Mouse (Mus musculus): ENCODE measurements around the gene Pex5l.

Pex5l gene

GRCm38 (mm10) chr3:33142901-33143461 lies at the start of gene Pex5l:
Gene Pex5l (minus strand): TSS chr3:33143247.
- peak; percentile 88 for DNase-seq

- no peak for DNase-seq
These were observed 22.1 kb upstream of the Pex5l start for GRCm38 (mm10) chr3:33165186-33165585.

DNA sequence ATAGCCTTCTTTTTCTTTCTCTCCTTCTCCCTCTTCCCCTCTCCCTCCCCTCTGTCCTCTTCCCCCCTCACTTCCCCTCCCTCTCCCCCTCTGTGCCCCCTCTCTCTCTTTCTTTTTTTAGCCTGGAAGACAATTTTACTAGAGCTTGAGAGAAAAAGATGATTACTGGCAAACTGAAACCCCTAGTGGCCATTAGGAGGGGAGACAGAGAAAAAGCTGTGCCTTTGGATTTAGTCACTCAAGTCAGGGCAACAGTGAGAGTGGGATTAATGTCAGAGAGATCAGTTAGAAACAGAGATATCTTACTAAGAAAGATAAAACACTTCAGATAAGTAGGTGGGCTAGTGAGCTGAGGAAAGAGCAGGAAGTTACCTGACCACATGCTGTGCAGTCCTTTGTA lies 20.8 kb upstream of the Pex5l start:
- no peak for DNase-seq

DNA sequence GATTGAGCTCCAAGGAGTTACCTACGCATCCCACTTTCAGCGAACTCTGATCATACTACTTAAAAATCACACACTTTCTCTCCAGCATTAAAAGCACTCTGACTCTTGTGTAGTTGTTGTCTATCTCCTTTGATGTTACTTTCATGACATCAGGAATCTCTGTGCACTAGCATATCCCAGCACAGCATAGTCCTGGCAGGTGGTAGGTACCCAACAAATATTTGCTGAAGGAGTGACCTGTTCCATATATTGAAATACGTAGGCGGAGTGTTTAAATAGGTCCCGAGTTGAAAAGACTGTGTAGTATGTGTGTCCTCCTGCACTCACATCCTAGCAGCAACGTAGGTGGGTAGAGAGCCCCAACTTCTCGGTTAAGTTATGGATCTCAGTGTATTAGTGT lies 545 bp upstream of the Pex5l start:
- DNase-seq = no peak

DNA sequence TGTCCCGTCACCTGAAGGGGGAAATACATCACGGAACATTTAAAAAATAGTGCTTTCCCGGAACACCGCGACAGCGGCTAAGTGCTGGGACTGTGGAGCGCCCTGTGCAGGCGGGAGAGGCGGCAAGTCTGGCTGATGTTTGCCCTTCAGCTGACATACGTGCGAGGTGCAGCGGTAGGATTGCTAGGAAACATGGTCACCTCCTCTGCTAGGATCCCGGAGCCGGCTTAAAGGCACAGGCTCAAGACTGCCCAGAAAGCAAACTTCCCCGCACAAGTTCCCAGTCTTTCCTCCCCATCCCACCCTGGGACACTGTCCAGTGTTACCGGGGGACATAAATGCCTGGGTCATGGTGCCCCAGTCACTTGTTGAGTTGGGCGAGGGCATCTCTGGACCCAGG lies 649 bp downstream of the Pex5l start:
- DNase-seq = peak; percentile 37

GRCm38 (mm10) chr3:33129944-33130343 lies 13.1 kb downstream of the Pex5l start:
- DNase-seq = no peak

DNA sequence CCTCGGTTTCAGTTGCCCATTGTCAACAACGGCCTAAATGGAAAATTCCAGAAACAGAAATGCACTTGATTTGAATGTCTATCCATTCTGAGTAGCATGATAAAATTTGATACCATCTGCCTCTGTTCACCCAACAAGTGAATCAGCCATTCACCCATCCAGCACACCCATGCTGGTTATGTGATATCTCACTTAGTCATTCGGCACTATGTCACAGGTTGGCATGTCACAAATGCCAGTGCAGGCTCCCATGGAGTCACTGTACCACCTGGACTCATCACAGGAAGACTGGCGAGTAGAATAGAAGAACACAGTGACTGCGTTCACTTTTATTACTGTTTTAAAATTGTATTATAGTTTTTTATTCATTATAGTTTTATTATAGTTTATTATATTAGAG lies 18.3 kb downstream of the Pex5l start:
- DNase-seq = no peak

- DNase-seq = no peak
These were observed 37.3 kb downstream of the Pex5l start for GRCm38 (mm10) chr3:33105785-33106184.

DNA sequence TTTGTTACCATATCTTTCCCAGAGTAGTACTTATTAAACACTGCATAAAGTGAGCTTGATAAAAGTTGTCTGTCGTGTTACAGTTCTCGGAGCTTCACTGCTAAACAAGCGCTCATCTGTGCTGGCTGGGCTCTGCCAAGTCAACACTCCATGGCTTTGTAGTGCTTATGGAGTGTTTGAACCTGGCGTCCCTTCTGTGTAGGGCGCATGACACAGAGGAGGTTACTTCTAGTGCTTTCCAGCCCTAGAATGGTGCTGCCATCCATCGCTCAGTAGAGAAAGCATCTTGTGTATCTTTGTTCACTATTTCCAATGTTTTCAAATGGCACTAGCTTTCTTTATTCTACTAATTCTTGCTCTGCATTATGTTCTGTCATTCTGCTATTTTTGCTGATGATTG lies 39.5 kb downstream of the Pex5l start:
- DNase-seq = no peak

DNA sequence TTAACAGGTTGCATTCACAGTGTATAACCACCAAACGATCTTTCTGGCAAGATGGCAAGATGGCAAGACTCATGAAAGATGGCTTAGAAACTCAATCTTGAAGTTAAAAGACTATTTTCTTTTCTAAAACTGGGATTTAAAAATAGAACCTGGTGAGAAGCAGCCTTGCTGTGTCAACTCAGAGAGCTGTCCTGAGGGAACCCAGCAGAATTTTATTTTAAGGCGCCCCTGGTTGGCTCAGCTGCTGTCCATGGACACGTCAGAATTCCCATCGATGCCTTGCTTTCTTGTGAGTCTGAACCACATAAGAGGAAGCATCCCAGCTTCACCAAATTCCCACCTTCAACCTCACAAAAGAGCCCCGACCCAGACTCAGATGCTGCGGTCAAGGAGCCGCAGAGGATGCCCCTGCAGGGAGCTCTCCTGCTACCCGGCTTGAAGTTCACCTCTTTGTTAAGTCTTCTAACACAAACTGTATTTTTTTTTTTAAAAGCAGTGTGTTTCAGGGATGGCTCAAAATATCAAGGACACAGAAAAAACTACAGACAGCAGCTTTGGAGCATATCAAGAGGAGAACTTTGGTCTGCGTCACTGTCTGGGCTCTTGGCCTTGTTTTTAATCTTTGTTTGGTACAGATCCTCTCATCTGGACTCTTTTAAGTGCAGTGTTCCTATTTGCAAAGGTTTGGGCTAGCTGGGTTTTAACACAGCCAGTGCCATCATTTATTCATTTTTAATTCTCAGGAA lies 44.3 kb downstream of the Pex5l start:
- DNase-seq = no peak

- DNase-seq = no peak
These were observed 49.4 kb downstream of the Pex5l start for GRCm38 (mm10) chr3:33093646-33094045.

- DNase-seq = no peak
These were observed 53.0 kb downstream of the Pex5l start for GRCm38 (mm10) chr3:33090001-33090400.

GRCm38 (mm10) chr3:33089470-33089869 lies 53.6 kb downstream of the Pex5l start:
- no peak for DNase-seq

DNA sequence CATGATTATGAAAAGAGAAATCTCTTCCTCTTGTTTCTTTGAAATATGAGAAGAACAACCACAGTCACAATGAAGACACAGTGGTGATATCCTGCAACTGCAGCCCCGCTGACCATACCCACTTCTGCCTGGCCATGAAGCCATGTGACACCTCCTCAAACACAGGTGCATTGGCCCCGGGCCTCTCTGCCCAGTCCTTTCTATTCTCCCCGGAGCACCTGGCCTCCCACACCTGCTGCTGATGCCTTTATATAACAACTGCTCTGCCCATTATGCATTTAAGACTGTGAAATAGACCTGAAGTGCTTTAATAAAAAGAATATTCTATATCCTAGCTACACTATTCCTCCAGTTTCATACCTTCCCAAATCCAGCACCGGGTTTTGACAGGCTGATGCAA lies 54.8 kb downstream of the Pex5l start:
- no peak for DNase-seq

DNA sequence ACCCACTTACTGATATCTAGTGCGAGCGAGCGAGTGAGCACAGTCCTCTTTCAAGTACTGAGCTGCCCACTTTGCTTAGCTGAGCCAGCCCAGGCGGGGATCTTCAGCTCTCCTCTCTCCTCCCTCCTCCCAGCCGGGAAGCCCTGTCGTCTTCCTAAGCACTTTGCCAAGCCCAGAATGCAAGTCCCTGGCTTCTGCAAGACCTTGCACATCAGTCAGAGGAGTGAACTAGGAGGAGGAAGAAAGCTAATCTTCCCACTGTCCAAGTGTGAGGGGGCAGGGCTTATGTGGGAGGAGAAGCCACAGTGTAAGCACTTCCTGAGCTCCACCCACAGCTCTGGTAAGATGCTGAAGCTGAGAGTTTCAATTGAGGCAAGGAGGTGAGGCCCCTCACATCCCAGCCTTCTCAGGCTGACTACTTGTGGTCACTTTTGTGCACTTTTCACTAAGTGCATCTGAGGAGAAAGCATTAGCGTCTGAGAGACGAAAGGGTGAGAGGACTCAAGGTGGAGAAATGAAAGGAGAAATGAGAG lies 60.2 kb downstream of the Pex5l start:
- DNase-seq = peak; percentile 75

DNA sequence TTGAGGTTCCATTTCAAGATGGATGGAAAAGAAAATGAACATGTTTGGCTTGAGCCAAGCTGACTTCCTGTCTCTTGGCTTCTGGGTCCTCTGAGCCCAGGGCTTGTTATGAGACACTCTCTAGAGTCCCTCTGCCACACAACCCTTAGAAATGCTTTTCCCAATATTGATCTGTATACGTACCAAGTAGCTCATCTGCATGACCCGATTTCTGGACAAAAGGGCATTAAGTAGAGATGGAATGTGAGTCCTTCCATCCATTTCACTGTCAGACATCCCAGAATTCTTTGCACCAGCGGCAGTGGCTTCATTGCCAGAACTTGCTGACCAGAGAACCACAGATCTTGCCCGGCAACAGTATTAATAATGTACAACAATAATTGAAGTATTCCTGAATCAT lies 61.3 kb downstream of the Pex5l start:
- DNase-seq = no peak

DNA sequence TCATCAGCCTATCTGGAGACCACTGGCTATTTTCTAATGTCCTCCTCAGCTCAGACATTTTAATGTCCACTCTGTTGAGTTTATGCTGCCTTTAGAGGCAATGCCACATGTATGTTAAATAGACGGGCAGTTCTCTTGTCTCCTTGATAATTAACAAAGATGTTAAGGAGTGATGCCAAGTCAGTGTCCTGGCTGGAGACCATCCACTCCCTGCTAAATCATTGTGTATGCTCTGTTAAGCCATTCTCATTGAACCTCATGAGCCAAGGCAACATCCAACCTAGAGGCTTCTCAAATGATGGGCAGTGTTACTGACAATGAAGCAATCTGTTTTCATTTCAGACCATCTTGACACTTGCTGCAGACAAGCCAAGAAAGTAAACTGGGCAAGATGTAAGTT lies 63.4 kb downstream of the Pex5l start:
- no peak for DNase-seq

- DNase-seq = no peak
These were observed 63.9 kb downstream of the Pex5l start for GRCm38 (mm10) chr3:33079171-33079570.

DNA sequence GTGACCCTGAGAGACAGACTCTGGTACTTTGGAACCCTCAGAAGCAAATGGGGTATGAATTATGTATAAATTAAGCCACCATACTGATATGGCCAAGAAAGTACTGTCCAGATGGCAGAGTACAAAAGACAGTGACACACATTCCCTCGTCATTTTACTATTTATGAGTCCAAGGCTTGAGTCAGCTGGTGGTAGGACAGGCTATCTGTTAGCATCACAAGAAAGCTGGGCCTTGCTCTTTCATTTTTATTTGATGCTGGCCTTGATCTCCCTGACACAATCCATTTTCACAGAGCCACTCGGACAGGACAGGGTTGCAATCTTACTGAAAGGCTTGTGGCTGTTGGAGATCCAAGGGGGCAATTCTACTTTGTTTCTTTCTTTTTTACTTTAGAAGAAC lies 67.4 kb downstream of the Pex5l start:
- DNase-seq = no peak

- peak; percentile 43 for DNase-seq
These were observed 68.6 kb downstream of the Pex5l start for GRCm38 (mm10) chr3:33074266-33074981.

- no peak for DNase-seq
These were observed 69.2 kb downstream of the Pex5l start for GRCm38 (mm10) chr3:33073905-33074265.

DNA sequence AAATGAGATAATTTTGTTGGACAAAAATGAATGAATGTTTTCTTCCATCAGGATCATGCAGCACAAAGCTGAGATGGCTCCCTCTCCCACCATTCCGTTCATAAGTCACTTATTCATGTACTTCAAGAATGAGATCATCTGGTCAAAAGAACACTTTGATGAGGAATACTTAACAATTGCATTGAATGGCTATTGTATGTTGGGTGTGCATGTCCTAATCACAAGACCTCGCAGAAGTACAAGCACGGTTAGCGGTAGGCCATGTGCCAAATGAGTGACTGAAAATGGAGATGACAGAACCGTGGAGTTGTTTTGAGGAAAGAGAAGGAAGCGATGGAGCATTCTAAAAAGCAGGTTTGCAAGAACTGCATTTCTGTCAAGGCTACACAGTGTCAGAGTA lies 72.3 kb downstream of the Pex5l start:
- peak; percentile 40 for DNase-seq

- DNase-seq = no peak
These were observed 74.9 kb downstream of the Pex5l start for GRCm38 (mm10) chr3:33068146-33068545.

DNA sequence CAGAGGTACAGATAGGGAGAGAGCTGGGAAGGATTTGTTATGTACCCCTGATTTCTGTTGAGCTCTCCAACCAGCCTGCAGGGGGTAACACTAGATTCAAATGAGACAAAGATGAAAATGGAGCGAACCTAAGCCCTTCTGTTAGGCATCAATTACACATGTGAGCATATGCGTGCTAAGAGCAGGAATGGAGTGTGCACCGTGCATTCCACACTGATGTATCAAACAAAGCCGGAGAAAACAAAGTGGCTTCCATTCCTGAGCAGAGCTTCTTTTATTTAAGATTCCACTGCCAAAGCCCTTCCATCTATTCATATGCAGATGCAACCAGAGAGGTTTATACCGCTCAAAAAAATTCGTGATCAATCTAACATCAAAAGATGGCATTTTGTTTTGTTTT lies 79.5 kb downstream of the Pex5l start:
- no peak for DNase-seq

Data from right cerebral cortex, adult 18-20 months (tissue).